Mouse (Mus musculus) neural tube, embryonic 14.5 days (tissue): Measurements from ENCODE around the gene Akt1s1. TPM values are rescaled to one million over a fixed set of nuclear protein-coding genes. Genes with fewer than 3 reads are reported as not detected.

Source experiments
- ATAC-seq: fragments of 200-750 bp; cut with Nextera tagmentation; 2 replicates; pipeline ENCODE4 v1.8.0; 2017; ENCODE audit warnings: low read depth, mild to moderate bottlenecking, moderate TSS enrichment, moderate library complexity
- H3K27ac ChIP-seq: fragments of 300-500 bp; sonication (generic); 2 replicates; pipeline ENCODE4 v1.5.1; 2014; ENCODE audit warnings: low read depth, mild to moderate bottlenecking, control low read depth, low read length, moderate library complexity, mixed read lengths
- H3K27me3 ChIP-seq: fragments of 300-500 bp; sonication (generic); 2 replicates; pipeline ENCODE4 v1.6.1; 2014; ENCODE audit warnings: low read length; ENCODE audit not compliant: control insufficient read depth, insufficient read depth
- H3K36me3 ChIP-seq: fragments of 300-500 bp; sonication (generic); 2 replicates; pipeline ENCODE4 v1.6.1; 2014; ENCODE audit warnings: low read length, mixed read lengths; ENCODE audit not compliant: control insufficient read depth, insufficient read depth
- H3K4me1 ChIP-seq: fragments of 300-500 bp; sonication (generic); 2 replicates; pipeline ENCODE4 v1.6.1; 2014; ENCODE audit warnings: low read length; ENCODE audit not compliant: control insufficient read depth, insufficient read depth
- H3K4me2 ChIP-seq: fragments of 300-500 bp; sonication (generic); 2 replicates; pipeline ENCODE4 v1.6.1; 2014; ENCODE audit warnings: mild to moderate bottlenecking, low read depth, low read length, control low read depth
- H3K4me3 ChIP-seq: fragments of 300-500 bp; sonication (generic); 2 replicates; pipeline ENCODE4 v1.5.1; 2014; ENCODE audit warnings: low read depth, low read length, control low read depth, mixed read lengths
- H3K9ac ChIP-seq: fragments of 300-500 bp; sonication (generic); replicated peaks from 2 replicates; pipeline ENCODE4 v1.6.1; 2014; ENCODE audit warnings: low read depth, mild to moderate bottlenecking, control low read depth, low read length, mixed read lengths
- H3K9me3 ChIP-seq: fragments of 300-500 bp; sonication (generic); 2 replicates; pipeline ENCODE4 v1.6.1; 2016; ENCODE audit warnings: low read length; ENCODE audit not compliant: control insufficient read depth
- WGBS: fragments of 180-500 bp; shearing (Covaris S2); extraction: QIAGEN DNeasy Blood & Tissue Kit; methylation state at CpG from one replicate; pipeline ENCODE4 v1.1.7; 2014; 5-methylcytosine and 5-hydroxymethylcytosine counted together
- polyA plus RNA-seq: library from polyadenylated mRNA; unstranded; fragments of >200 nt; fragmentation: Nextera tagmentation; extraction: Ambion mirVana; gene quantifications from 2 replicates; pipeline ENCODE4 v1.2.1, GENCODE M21; 2014

Gene Akt1s1
- polyA plus RNA-seq, 1 experiment from 2014 or later = 36.4 TPM

DNA sequence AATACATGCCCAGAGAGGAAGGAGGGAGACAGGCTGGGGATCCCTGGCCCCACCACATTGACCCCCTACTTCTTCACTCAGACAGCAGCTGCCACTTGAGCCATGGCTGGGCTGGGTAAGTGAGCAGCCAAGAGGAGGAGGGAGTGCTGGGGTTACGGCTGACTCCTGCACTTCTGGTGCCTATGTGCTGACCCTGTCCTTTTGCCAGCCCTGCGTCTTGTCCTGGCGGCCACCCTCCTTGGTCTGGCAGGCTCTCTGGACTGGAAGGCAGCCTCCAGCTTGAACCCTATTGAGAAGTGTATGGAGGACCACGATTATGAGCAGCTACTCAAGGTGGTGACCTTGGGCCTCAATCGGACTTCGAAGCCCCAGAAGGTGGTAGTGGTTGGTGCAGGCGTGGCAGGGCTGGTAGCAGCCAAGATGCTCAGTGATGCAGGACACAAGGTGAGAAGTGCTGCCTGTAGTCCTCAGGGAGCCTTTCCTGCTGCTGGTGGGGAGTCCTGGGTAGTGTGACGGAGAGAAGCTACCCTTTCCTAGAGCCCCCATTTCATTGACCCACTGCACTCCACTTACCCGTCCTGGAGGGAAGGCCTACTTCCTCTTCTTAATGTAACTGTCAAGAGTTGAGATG lies 12.3 kb upstream of the Akt1s1 start:
- H3K36me3 ChIP-seq = peaks cover 7% of the 10 kb centered on the region
- H3K9me3 ChIP-seq = no peaks in the 10 kb centered on the region
- no peak overlapping the region for H3K4me3 ChIP-seq
- 84% methylated on average over 9 of the region's 9 CpGs for WGBS
- no peak overlapping the region for H3K9ac ChIP-seq
- no peak overlapping the region for H3K27ac ChIP-seq
- H3K4me1 ChIP-seq = peaks cover 13% of the 10 kb centered on the region
- no peak overlapping the region for H3K4me2 ChIP-seq
- H3K27me3 ChIP-seq = peaks cover 6% of the 10 kb centered on the region; the same call in 1 of the 2 replicates
- ATAC-seq = no peak

DNA sequence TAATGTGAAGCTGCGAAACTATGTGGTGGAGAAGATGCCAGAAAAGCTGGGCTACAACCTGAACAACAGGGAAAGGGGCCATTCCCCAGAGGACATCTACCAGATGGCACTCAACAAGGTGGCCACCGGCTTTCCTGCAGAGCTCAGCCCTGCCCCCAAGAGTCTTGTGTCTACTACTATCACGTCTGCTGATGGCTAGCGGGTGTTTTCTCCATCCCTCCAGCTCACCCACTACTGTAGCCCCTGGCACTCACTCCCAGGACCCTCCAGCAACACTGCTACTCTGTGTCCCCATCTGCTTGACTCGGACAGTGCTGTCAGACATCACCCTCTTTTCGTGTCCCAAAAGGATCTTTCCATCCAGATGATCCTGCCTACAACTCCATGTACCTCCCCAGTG lies 10.7 kb upstream of the Akt1s1 start:
- Histone ChIP-seq H3K9ac (no peak overlapping the region), H3K4me3 (no peak overlapping the region), H3K27me3 (peaks cover 6% of the 10 kb centered on the region; the same call in 1 of the 2 replicates), H3K27ac (no peak overlapping the region), H3K4me1 (peaks cover 13% of the 10 kb centered on the region), H3K9me3 (no peaks in the 10 kb centered on the region), H3K36me3 (peaks cover 19% of the 10 kb centered on the region), H3K4me2 (no peak overlapping the region)
- no peak for ATAC-seq
- WGBS = 88% methylated on average over 6 of the region's 6 CpGs

DNA sequence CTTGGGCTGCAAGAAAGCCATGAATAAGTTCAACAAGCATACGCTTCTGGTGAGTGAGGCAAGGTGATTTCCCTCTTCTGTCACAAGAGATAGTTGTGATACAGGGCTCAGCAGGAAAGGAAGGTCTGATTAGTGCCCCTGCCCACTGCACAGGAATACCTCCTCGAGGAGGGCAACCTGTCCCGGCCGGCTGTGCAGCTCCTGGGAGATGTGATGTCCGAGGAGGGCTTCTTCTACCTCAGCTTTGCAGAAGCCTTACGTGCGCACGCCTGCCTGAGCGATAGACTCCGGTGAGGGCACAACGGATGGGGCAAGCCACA lies 9.7 kb upstream of the Akt1s1 start:
- Histone ChIP-seq H3K9ac (0 out of 2 replicates have a peak overlapping the region, but pooled peaks have one; percentile 37), H3K4me2 (peak overlapping the region; percentile 44), H3K4me3 (peak overlapping the region; percentile 15; the same call in 1 of the 2 replicates), H3K27ac (no peak overlapping the region), H3K4me1 (peaks cover 13% of the 10 kb centered on the region), H3K27me3 (peaks cover 6% of the 10 kb centered on the region; the same call in 1 of the 2 replicates), H3K9me3 (no peaks in the 10 kb centered on the region), H3K36me3 (peaks cover 24% of the 10 kb centered on the region)
- 34% methylated on average over 11 of the region's 11 CpGs for WGBS
- ATAC-seq = no peak; the same call in 1 of the 2 replicates

DNA sequence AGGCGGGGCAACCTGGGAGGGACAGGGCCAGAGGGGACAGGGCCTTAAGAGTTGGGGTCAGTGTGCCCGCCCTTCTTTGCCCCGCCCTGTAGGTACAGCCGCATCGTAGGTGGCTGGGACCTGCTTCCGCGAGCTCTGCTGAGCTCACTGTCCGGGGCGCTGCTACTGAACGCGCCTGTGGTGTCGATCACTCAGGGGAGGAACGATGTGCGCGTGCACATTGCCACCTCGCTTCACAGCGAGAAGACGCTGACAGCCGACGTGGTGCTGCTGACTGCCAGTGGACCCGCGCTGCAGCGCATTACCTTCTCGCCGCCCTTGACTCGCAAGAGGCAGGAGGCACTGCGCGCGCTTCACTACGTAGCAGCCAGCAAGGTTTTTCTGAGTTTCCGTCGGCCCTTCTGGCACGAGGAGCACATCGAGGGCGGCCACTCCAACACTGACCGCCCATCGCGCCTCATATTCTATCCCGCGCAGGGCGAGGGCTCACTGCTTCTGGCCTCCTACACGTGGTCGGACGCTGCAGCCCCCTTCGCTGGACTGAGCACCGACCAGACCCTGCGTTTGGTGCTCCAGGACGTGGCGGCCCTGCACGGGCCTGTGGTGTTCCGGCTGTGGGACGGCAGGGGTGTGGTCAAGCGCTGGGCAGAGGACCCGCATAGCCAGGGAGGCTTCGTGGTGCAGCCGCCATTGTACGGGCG lies 9.2 kb upstream of the Akt1s1 start:
- Histone ChIP-seq H3K4me3 (peak overlapping the region; percentile 15), H3K27me3 (peaks cover 6% of the 10 kb centered on the region; the same call in 1 of the 2 replicates), H3K9ac (0 out of 2 replicates have a peak overlapping the region, but pooled peaks have one; percentile 37), H3K36me3 (peaks cover 27% of the 10 kb centered on the region), H3K27ac (no peak overlapping the region), H3K4me1 (peaks cover 13% of the 10 kb centered on the region), H3K9me3 (no peaks in the 10 kb centered on the region), H3K4me2 (peak overlapping the region; percentile 44)
- peak; percentile 50; the same call in 1 of the 2 replicates for ATAC-seq
- WGBS = 1% methylated on average over 56 of the region's 58 CpGs

DNA sequence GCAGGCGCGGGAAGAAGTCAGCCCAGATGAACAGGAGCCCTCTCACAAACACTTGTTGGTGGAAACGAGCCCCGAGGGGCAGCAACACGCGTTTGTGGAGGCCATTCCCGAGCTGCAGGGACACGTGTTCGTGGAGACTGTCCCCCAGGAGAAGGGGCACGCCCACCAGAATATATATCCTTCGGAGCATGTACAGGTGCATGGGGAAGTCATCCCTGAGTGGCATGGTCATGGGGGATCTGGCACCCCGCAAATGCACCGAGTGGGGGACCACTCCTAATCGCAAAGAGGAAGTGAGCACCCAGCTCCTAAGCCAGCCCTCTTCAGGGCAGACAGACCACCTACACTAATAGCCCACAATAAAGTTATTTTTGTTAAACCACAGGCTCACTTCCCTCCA lies 8.4 kb upstream of the Akt1s1 start:
- no peaks in the 10 kb centered on the region for H3K9me3 ChIP-seq
- no peak overlapping the region for H3K9ac ChIP-seq
- peak overlapping the region; percentile 15 for H3K4me3 ChIP-seq
- H3K27ac ChIP-seq = no peak overlapping the region
- WGBS = 44% methylated on average over 14 of the region's 14 CpGs
- peak overlapping the region; percentile 44; the same call in 1 of the 2 replicates for H3K4me2 ChIP-seq
- peaks cover 6% of the 10 kb centered on the region; the same call in 1 of the 2 replicates for H3K27me3 ChIP-seq
- ATAC-seq = 0 out of 2 replicates have a peak, but pooled peaks have one; percentile 2
- H3K4me1 ChIP-seq = peaks cover 13% of the 10 kb centered on the region
- peaks cover 34% of the 10 kb centered on the region for H3K36me3 ChIP-seq

DNA sequence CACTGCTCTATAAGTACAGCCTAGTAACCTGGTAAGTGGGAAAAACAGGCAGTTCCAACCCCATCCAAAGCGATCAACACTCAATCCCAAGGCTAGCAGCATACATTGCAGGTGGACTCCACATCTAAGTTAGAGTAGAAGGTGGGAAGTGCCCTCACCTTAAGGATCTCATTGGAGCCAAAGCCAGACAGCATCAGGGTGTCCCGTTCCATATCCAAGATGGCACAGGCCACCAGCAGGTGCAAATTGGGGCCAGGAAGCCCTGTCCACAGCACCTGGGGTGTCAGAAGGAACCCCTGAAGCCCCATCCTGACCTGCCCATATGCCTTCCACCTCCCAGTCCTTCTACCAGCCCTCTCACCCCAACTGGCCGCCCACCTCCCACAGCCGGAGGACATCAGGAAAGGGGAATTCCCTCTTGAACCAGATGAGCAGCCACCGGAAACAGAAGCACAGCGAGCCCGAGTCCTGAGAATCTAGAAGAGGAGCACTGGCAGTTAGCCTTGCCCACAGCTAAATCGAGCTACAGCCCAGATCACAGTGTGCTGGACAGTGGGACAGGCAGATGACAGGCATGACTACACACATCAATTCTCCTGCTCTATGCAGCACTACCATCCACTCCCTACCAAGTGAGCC lies 6.8 kb upstream of the Akt1s1 start:
- no peak overlapping the region for H3K4me3 ChIP-seq
- no peak overlapping the region for H3K9ac ChIP-seq
- no peak for ATAC-seq
- WGBS = 90% methylated on average over 8 of the region's 8 CpGs
- H3K9me3 ChIP-seq = no peaks in the 10 kb centered on the region
- no peak overlapping the region for H3K4me2 ChIP-seq
- H3K27me3 ChIP-seq = peaks cover 6% of the 10 kb centered on the region; the same call in 1 of the 2 replicates
- H3K4me1 ChIP-seq = peaks cover 13% of the 10 kb centered on the region
- peaks cover 48% of the 10 kb centered on the region for H3K36me3 ChIP-seq
- H3K27ac ChIP-seq = no peak overlapping the region

DNA sequence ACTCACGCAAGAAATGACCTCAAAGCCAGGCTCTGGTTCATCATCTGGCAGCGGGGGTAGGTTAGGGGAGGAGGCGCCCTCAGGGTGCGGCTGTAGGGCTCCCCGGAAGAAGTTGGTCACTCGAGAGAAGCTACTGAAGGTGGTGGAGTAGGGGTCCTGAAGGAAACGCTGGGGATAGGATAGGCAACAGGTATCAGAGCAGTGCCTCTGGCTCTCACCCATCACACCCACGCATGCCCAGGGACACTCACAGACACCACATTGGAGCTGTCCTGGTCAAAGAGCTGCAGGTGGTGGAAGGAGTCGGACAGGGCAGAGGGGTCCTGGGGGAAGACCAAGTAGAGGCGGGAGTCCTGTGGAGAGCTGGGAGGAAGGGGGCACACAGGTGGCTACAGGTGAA lies 3.8 kb upstream of the Akt1s1 start:
- WGBS = 98% methylated on average over 10 of the region's 10 CpGs
- Histone ChIP-seq H3K9ac (no peak overlapping the region), H3K36me3 (peaks cover 48% of the 10 kb centered on the region), H3K27me3 (peaks cover 5% of the 10 kb centered on the region; the same call in 1 of the 2 replicates), H3K27ac (no peak overlapping the region), H3K4me2 (no peak overlapping the region), H3K9me3 (no peaks in the 10 kb centered on the region), H3K4me3 (no peak overlapping the region), H3K4me1 (peaks cover 13% of the 10 kb centered on the region)
- ATAC-seq = no peak

DNA sequence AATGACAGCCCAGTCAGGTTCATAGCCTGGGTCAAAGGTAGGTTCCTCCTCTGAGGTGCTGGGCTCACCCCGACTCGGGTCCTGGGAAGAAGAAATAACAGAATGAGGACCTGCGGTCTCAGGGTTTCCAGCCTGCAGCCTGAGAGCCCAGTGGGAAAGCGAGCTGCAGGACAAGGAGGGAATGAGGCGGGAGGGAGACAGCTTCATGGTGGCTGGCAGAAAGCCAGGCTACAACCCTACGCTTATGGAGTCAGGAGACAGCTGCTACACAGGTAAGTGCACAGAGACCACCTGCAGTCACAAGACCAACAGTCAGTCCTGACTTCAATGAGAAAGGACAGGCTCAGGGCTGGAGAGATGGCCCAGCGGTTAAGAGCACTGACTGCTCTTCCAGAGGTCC lies 2.0 kb upstream of the Akt1s1 start:
- 89% methylated on average over 7 of the region's 7 CpGs for WGBS
- no peaks in the 10 kb centered on the region for H3K9me3 ChIP-seq
- no peak overlapping the region for H3K9ac ChIP-seq
- no peak for ATAC-seq
- H3K27me3 ChIP-seq = no peaks in the 10 kb centered on the region
- peaks cover 20% of the 10 kb centered on the region for H3K4me1 ChIP-seq
- H3K36me3 ChIP-seq = peaks cover 40% of the 10 kb centered on the region
- H3K4me3 ChIP-seq = no peak overlapping the region
- no peak overlapping the region for H3K4me2 ChIP-seq
- no peak overlapping the region for H3K27ac ChIP-seq

DNA sequence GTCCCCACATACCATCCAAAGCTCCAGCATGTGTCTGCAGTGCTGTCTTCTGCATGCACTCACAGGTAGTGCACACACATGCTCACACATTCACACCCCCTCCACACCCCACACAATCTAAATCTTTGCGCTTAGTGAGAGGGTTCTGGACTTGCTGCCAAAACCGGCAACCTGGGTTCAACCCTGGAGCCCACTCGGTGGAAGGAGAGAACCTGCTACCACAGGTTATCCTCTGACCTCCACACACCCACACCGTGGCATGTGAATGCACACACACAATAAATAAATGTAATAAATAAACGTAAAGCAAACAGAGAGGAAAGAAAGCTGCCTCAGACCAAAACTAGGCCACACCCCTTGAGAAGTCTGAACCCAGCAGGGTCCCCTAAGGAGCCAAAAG lies 1.0 kb upstream of the Akt1s1 start:
- Histone ChIP-seq H3K4me1 (peaks cover 20% of the 10 kb centered on the region), H3K27me3 (no peaks in the 10 kb centered on the region), H3K9me3 (no peaks in the 10 kb centered on the region), H3K9ac (peak overlapping the region; percentile 56), H3K27ac (peak overlapping the region; percentile 75; the same call in 1 of the 2 replicates), H3K4me3 (peak overlapping the region; percentile 68), H3K36me3 (peaks cover 32% of the 10 kb centered on the region), H3K4me2 (peak overlapping the region; percentile 86)
- ATAC-seq = no peak
- 82% methylated on average over 5 of the region's 5 CpGs for WGBS
